Mouse (Mus musculus) spleen, adult 2 months (tissue): ENCODE data around the gene Ror2. TPM values are rescaled to one million over a fixed set of nuclear protein-coding genes. Genes with fewer than 3 reads are reported as not detected.

Experiments used
- DNase-seq, 2 experiments: peaks; one replicate each; pipeline versions ENCODE4 v3.0.0 to v3.0.0-alpha.2; 2012 to 2021; ENCODE audit warnings: low spot score in 2 of 2, low read depth in 1 of 2
- H3K27ac ChIP-seq: fragments of 200-500 bp; 2 replicates; pipeline ENCODE4 v1.5.1; 2012; ENCODE audit warnings: low read length, inconsistent platforms; ENCODE audit not compliant: insufficient read depth
- H3K27me3 ChIP-seq: fragments of 200-500 bp; 2 replicates; pipeline ENCODE4 v1.6.1; 2012; ENCODE audit warnings: mild to moderate bottlenecking, moderate library complexity, low read length, inconsistent platforms; ENCODE audit not compliant: control insufficient read depth, insufficient read depth
- H3K36me3 ChIP-seq: fragments of 200-500 bp; 2 replicates; pipeline ENCODE4 v1.6.1; 2012; ENCODE audit warnings: mild to moderate bottlenecking, low read length, inconsistent platforms; ENCODE audit not compliant: control insufficient read depth, insufficient read depth
- H3K4me1 ChIP-seq: fragments of 200-500 bp; 2 replicates; pipeline ENCODE4 v1.6.1; 2011; ENCODE audit warnings: inconsistent platforms; ENCODE audit not compliant: control insufficient read depth, insufficient read depth, insufficient read length
- H3K4me3 ChIP-seq: fragments of 200-500 bp; 2 replicates; pipeline ENCODE4 v1.5.1; 2011; ENCODE audit warnings: mild to moderate bottlenecking, inconsistent platforms; ENCODE audit not compliant: insufficient read depth, insufficient read length; ENCODE audit errors: extremely low read depth
- CTCF ChIP-seq: fragments of 200-500 bp; IDR thresholded peaks from 2 replicates; pipeline ENCODE4 v1.5.1; 2011; ENCODE audit warnings: mild to moderate bottlenecking, inconsistent platforms; ENCODE audit not compliant: insufficient read depth, insufficient read length, insufficient replicate concordance; ENCODE audit errors: extremely low read depth
- POLR2A ChIP-seq: fragments of 200-500 bp; IDR thresholded peaks from 2 replicates; pipeline ENCODE4 v1.6.1; 2011; ENCODE audit warnings: low read depth, low read length, inconsistent platforms
- WGBS: fragments of 180-500 bp; shearing (Covaris S2); methylation state at CpG from one replicate; pipeline ENCODE4 v1.1.7; 2018; 5-methylcytosine and 5-hydroxymethylcytosine counted together
- polyA plus RNA-seq: library from polyadenylated mRNA; depleted of rRNA; stranded (reverse); fragments of >200 nt; gene quantifications from 2 replicates; pipeline ENCODE4 v1.2.3, GENCODE M21; 2012

The Ror2 gene
- polyA plus RNA-seq, 1 experiment = 2.3 TPM

- Histone ChIP-seq H3K27me3 (no peaks in the 10 kb centered on the region), H3K4me1 (no peaks in the 10 kb centered on the region), H3K4me3 (no peak overlapping the region), H3K27ac (no peak overlapping the region), H3K36me3 (no peaks in the 10 kb centered on the region)
- no peak for DNase-seq
- TF ChIP-seq CTCF (no peak), POLR2A (no peak)
- WGBS = 75% methylated on average over 6 of the region's 6 CpGs
These were observed 37.8 kb downstream of the Ror2 start for GRCm38 (mm10) chr13:53248080-53248479.

DNA sequence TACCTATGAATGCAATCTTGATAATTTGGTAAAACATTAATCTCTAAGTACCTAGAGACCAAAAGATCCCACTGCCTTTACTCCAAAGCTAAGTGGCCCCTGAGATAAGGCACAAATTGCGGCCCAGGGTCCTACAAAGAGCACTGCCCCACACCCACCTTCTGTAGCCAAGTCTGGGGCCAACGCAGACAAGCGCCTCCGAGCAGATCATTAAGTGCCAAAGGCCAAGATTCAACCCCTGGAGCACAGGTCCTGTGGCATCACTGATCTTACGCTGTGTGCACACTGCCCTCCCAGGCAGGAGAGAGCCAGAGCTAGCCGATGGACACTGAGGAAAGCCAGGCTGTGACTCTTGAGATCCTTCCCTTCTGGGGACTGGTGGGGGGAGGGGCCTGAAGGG is 38.7 kb downstream of the Ror2 start:
- no peaks in the 10 kb centered on the region for H3K36me3 ChIP-seq
- H3K27me3 ChIP-seq = no peaks in the 10 kb centered on the region
- H3K27ac ChIP-seq = no peak overlapping the region
- WGBS = 94% methylated on average over 6 of the region's 6 CpGs
- no peak overlapping the region for H3K4me3 ChIP-seq
- TF ChIP-seq POLR2A (no peak), CTCF (no peak)
- no peak for DNase-seq
- no peaks in the 10 kb centered on the region for H3K4me1 ChIP-seq

- H3K4me3 ChIP-seq = no peak overlapping the region
- 83% methylated on average over 8 of the region's 8 CpGs for WGBS
- no peaks in the 10 kb centered on the region for H3K36me3 ChIP-seq
- no peak overlapping the region for H3K27ac ChIP-seq
- no peak for TF ChIP-seq POLR2A
- DNase-seq = no peak
- no peaks in the 10 kb centered on the region for H3K4me1 ChIP-seq
- no peaks in the 10 kb centered on the region for H3K27me3 ChIP-seq
These were observed 41.8 kb downstream of the Ror2 start for GRCm38 (mm10) chr13:53244151-53244550.

DNA sequence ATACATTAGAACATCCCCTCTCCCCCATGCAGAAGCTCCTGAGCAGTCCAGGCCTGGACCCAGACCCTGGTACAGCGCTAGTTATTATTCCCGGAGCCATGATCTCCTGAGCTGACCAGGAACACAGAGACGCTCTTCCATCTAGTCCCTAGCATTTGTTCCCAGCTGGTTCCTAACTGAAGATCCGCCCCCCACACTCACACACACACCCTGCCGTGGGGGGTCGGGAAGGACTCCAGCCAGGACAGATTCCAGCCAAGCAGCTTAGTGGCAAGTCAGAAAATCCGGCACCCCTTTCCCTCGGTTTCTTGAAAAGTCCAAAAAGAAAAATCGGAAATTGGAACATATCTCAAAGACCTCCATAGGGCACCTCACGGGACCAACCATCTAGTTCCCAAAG is 48.5 kb downstream of the Ror2 start:
- H3K36me3 ChIP-seq = no peaks in the 10 kb centered on the region
- H3K4me1 ChIP-seq = no peaks in the 10 kb centered on the region
- DNase-seq = no peak
- H3K27ac ChIP-seq = no peak overlapping the region
- H3K27me3 ChIP-seq = no peaks in the 10 kb centered on the region
- no peak overlapping the region for H3K4me3 ChIP-seq
- 76% methylated on average over 10 of the region's 10 CpGs for WGBS
- TF ChIP-seq CTCF (no peak), POLR2A (no peak)

GRCm38 (mm10) chr13:53236434-53237401 is 49.2 kb downstream of the Ror2 start:
- no peak for DNase-seq
- no peak for TF ChIP-seq POLR2A
- no peaks in the 10 kb centered on the region for H3K27me3 ChIP-seq
- H3K36me3 ChIP-seq = no peaks in the 10 kb centered on the region
- H3K27ac ChIP-seq = no peak overlapping the region
- whole genome bisulfite sequencing = 65% methylated on average over 18 of the region's 18 CpGs
- H3K4me1 ChIP-seq = no peaks in the 10 kb centered on the region
- no peak overlapping the region for H3K4me3 ChIP-seq

DNA sequence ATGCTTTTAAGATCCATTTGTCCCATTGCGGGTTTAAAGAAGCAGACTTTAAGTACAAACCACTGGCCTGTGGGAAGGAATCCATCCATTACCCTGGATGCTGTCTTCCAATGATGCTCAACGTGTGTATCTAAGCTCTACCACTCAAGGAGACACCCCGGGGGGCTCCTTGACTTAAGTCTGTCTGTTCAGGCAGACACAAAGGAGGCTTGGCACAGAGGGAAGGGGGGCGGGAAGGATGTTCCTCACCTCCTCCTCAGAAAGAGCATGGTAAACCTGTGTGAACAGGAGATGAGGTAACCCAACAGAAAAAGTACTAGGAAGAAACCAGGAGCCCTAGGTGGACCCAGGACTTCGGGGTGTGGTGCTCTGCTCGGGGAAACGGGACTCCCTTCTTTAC is 50.0 kb downstream of the Ror2 start:
- no peak for DNase-seq
- TF ChIP-seq POLR2A = no peak
- TF ChIP-seq CTCF = no peak
- H3K4me3 ChIP-seq = no peak overlapping the region
- no peaks in the 10 kb centered on the region for H3K36me3 ChIP-seq
- no peaks in the 10 kb centered on the region for H3K4me1 ChIP-seq
- WGBS = 56% methylated on average over 7 of the region's 7 CpGs
- H3K27me3 ChIP-seq = no peaks in the 10 kb centered on the region
- no peak overlapping the region for H3K27ac ChIP-seq

DNA sequence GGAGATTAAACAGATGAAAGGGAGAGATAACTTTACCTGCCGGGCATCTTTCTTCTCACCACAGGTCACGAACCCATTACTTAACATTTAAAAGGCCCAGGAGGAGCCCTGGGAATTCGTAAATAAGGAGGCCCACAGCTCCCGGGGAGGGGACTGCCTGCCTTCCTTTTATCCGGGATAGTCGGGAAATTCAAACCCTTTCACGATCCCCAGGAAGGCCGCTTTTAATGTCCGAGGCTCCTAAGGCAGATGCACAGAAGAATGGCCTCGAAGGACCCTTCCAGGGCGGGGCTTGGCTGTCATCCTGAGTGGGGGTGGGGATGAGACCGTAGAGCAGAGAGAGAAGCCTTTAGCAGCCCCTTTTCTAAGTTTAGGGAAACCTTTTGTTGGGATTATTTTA is 51.1 kb downstream of the Ror2 start:
- no peak for TF ChIP-seq POLR2A
- no peak for TF ChIP-seq CTCF

More for the DNA sequence above, 51.1 kb downstream of the Ror2 start:
- no peak overlapping the region for H3K27ac ChIP-seq
- 59% methylated on average over 12 of the region's 12 CpGs for WGBS
- no peaks in the 10 kb centered on the region for H3K36me3 ChIP-seq
- H3K27me3 ChIP-seq = no peaks in the 10 kb centered on the region
- no peak for DNase-seq
- no peak overlapping the region for H3K4me3 ChIP-seq
- no peaks in the 10 kb centered on the region for H3K4me1 ChIP-seq
